Mouse (Mus musculus): Measurements from ENCODE around the gene Nsun3.
A peak's percentile ranks its signal among the peaks of the same experiment; 100 is the strongest.

Gene Nsun3

DNA sequence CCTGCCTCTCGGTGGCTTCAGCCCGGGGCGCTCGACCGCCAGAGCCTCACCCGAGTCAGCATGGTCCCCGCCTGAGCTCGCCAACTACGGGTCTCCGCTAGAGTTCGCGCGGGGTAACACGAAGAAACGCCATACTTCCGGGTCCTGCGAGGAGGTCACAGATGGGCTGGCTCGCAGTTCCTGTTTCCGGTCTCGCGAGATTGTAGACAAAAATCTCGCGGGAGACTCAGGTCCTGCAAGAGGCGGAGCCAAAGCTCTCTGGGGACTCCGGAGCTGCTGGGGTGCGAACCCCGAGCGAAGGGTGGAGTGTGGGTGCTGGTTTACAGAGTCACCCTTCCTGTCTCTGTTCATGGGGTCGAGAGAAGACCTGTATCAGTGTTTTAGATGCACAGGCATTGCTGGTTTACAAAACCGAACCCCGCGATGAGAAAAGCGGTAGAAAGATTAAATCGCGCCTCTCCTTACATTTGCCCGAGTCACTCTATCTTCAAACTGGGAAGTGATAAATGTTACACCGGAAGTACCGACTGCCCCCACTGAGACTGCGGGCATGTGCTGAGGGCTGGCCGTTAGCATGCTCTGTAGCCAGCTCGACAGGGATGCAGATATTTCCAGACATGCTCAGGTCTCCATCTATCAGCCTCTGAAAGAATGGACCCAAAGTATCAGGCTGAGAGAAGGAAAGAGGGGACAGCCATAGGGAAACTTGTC, at the start of gene Nsun3:
TSS of gene Nsun3 (minus strand) at position 198 of the 711 bp plus-strand sequence.
- DNase-seq = peak; percentile 95

DNA sequence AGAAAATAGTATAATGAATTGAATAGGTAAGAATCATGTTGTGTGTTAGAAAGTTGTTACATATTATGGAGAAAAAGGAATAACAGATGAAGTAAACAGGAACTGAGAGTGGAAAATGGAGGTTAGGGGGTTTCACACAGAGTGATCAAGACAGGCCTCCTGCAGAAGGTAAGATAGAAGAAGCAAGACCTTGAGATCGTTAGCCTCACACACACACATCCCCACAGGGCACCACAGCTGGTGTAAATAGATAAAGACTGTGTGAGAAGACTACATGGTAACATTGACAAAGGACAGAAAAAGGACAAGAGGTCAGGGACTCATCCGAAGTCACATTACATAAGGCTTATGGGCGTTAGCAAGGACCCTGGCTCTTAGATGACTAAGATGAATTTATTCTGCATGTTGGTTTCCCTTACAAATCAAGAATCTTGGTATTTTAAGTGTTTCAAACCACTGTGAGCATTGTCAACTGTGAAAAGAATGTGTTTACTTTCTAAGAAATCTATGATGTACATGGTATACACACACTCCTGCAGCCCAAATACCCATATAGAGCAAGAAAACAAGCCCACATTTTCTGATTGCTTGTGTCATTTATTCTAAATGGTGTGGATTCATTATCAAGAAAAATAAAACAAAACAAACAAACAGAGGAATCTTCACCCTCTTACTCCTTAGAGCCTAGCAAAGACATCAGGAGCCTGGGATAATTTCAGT, 47.6 kb upstream of the Nsun3 start:
- no peak for DNase-seq

DNA sequence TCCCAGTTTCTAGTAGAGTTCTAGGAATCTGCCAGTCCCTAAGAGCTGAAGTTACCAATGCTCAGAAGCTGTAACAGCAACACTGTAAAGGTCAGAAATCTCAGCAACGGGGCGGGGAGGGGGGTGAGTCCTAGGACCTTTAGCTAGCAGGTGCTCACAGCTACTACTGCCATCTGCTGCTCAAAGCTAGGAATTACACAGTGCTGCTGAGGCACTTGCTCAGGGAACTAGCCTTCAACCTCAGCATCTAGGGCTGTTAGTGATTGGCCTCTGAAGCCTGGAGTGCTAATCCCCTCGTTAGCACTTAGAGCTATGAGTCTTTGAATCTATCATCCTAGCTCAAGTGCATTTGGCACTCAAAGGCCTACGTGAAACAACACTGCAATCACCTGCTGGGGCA, 45.9 kb upstream of the Nsun3 start:
- peak; percentile 49 for DNase-seq

DNA sequence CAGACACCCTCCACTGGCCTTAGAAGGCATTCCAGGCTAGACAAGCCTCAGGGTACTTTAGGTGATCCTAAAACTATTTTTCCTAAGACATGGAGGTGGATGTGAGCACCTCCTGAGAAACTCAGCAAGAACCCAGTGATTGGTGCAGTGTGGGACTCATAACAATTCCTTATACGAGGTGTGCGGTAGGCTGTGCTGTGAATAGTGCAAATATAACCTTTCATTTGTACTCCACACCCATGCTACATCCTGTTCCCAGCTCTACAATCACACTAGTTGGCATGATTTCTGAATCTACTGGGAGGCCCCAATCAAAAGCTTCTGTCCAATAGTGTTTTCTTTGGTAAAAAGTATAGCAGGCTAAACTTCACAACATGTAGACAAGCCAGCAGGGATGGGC, 45.4 kb upstream of the Nsun3 start:
- no peak for DNase-seq

DNA sequence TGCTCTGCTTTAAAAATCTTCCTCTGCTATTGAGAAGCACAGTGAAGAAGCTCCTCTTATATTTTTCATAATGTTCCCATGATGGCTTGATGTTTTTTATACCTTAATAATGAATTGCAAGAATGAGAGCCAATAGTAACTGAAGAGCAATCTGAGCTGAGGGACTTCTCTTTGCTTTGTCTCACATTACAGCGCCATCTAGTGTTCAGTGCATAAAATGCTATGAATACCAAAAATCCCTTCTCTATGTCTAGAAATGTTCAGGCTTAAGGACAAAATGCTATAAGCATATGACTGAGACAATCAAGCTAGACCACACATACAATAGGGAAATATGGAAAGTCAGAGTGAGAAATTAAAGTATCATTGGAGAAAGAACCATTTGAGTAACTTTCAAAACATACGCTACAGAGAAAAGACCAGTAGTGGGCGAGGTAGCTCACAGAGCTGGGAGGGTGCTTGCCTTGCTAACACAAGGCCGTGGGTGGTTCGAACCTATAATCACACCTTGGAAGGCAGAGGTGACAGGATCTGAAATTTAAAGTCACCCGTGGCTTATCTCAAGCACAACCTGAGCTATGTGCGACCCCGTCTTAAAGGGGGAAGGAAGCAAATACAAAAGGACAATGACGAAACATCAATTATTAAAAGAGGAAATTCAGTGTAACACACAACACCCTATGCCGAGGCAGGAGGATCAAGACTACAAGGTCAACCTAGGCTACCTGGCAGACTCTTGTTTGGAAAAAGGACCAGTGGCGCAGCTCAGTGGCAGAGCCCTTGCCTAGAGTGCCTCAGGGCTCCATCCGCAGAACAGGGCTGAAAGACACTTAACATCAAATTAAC, 39.8 kb upstream of the Nsun3 start:
- DNase-seq = peak; percentile 41

DNA sequence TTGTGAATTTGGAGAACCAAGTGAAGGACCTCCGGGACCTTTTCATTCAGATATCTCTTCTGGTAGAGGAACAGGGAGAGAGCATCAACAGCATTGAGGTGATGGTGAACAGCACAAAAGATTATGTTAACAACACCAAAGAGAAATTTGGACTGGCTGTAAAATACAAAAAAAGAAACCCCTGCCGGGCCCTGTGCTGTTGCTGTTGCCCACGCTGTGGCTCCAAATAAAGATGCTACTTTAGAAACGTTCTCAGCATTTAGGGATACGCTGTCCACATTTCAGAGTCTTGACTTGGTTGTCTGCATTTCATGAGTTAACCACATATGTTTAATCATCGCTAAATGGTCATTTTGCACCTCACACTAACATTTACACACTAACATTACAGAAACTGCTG, 35.9 kb upstream of the Nsun3 start:
- DNase-seq = no peak

DNA sequence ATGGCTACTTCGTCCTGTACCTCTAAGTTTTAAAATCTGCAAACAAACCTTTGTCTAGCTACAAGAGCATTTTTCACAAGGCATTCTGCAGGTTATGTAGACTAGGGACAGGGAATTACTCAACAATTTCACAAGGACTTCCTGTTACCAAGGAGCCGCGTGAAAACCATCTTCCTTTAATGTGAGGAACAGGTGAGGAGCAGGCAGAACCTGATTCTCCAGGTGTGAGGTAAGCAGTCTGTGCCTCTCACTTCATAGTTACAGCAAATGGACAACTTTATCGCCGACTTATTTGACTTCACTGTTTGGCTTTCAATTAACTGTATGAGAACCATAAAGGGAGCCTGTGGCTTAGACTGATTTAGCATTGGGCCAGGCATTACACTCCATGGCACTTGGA, 27.9 kb upstream of the Nsun3 start, which contains the start of gene Stx19:
TSS of gene Stx19 (plus strand) at position 186 of the 400 bp plus-strand sequence.
- no peak for DNase-seq

DNA sequence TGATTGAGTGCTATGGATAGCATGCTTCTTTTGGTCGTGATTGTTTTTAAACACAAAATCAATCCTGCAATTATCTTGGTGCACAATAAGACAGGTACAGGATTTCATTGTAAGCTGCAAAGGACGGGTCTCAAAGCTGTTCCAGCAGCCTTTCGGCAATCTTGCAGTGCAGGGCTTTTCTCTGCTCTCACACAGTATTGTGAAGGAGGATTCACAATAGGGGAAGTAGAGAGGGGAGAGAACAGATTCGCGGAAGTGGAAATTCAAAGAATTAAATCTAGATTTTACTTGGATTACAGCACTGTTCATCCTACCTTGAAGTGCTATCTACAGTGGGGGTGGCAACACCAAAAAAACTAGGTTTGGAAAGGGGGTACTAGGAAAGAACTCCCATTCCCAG, 27.2 kb upstream of the Nsun3 start:
- no peak for DNase-seq

DNA sequence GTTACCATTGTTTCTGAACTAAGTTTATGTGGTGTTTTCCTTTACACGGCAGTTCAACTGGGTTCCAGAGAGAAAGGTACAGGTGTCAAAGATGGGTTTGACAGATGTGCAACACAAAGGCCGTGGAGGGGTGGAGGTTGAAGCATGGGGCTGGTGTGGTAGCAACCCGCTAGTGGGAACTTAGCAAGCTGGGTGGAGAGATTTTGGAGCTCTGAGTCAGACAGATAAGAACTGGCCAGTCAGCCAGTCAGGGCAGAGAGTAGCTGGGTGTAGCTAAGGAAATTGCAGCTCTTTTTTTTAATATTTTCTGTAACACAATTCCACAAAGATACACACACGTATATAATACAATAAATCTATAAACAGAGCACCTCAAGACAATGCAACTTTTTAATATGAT, 24.2 kb upstream of the Nsun3 start:
- DNase-seq = no peak

DNA sequence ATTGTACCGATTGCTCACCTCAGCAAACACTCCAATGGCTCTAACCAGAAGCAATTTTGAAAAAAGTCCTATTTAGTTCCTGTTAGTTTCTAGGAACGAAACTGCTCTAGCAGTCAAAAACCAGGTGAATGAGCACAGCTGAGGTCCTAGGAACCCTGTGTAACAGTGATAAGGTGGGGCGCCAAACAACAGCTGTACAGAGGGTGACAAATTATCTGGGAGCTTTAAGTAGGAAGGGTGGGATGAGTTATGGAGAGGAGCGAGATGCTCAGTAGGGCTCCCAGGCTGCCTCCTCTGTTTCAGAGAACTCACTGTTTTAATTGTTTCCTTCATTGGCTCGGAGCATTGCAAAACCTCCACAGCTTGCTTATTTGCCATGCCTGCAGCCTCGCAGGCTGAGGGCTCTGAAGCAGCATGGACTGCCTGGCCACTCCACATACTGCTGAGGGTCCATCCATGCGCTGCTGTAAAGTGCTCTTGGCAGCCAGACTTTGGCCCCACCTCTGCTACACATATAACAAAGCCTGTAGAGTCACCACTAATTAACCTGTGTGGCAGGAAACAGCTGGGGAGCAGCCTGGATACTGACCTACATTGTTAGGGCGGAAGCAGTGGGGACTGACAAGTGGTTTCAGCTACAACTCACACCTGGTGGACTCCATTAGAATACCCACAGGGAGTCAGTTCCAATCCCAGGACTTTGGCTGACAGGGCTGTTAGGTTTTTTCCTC, 20.8 kb upstream of the Nsun3 start:
- DNase-seq = no peak

DNA sequence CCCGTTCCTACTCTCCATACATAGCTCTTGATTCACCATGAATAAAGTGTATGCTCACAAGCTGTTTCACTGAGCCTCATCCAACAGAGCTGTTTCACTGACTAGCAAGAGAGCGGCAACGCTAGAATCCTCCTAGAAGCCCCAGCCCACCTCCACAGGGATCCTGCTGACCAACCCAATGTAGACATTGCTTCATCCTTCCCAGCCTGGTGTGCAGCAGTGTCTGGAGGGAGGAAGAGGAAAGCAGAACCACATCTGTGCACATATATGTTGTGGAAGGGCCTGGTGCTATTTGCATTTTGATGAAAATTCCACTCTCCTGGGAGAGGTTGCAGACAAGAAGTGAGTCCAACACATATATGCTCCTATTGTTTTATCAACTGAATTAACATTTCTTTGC, 18.0 kb upstream of the Nsun3 start:
- DNase-seq = no peak

DNA sequence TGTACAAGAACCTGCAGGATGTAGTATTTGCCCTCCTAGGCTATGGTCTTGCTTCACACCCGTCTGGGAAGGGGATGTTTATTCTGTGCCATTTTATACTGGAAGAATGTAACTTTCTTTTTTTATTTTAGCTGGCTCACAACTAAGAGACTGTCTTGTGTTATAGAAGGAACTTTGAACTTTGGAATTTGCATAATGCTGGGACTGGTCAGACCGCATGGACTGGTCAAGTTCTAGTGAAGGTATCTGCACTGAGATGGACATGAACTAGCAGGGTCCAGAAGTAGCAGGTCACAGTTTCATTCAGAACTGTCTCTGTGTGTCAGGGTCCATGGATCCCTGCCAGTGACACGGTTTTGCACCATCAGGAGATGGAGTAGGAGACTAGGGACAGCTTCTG, 13.2 kb upstream of the Nsun3 start:
- DNase-seq = no peak

DNA sequence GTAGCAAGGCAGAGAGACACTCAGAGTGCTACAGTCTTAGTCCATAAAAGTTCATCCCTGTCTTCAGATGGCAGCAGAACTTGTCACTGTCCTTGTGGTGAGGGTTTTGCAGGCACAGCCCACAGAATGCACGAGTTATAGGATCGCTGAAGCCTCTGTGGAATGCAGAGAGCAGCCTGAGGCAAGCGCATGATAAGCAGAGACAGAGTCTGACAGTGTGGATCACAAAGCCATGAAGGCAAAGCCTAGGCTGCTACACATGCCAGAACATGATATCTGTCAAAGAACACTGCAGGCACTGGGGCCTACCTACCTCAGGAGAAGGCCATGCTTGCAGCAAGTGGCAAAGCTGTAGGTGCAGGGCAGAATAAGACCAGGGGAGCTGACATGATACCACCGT, 12.8 kb upstream of the Nsun3 start:
- DNase-seq = no peak

DNA sequence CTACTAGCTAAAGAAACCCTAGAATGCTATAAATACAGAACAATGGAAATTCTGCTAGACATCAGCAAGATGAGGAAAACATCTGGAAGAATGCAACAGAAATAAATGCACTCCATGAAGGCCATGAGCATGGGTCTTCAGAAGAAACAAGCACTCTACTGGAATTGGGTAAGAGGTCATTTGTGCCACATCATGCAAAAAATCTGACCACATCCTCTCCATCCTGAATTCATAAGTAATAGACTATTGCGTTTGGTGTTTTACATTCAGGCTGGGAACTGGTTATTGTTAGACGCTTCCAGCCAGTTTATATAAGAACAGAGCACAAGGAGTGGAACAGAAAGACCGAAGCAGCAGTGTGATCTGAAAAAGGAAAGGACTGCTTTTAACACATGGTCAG, 12.2 kb upstream of the Nsun3 start:
- no peak for DNase-seq

DNA sequence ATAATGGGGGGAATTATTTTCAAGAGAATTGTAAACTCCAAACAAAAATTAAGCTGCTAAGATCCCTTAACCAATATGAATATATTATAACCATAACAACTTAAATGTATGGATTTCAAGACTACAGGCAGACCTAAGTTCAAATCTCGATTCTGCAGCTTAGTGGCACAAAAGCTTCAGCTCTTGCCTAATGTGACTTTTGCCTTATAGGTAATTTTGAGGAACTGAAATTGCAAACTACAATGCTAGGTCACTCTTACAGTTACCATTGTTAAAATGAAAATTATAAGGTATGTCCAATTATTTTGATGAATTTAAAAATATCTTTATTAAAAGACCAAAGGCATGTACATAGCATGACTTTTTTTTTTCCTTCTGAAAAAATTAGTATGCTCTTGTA, 10.0 kb upstream of the Nsun3 start:
- DNase-seq = no peak

DNA sequence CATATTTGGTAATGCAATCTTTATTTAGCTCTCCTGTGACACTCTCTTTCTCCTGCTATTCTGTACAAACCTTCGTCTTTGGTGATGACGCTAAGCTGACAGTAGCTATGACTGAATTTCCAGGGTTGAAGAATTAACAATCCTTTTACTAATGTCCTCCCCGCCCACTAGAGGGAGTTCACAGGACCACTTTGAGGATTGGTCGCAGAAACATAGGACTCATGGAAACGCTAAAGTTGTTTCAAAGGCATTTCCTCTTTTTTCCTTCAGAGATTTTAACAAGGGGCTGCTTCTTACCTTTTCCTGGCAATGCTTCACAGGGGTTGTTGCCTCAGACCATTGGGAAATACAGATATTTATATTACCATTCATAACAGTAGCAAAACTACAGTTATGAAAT, 4.4 kb downstream of the Nsun3 start:
- no peak for DNase-seq

DNA sequence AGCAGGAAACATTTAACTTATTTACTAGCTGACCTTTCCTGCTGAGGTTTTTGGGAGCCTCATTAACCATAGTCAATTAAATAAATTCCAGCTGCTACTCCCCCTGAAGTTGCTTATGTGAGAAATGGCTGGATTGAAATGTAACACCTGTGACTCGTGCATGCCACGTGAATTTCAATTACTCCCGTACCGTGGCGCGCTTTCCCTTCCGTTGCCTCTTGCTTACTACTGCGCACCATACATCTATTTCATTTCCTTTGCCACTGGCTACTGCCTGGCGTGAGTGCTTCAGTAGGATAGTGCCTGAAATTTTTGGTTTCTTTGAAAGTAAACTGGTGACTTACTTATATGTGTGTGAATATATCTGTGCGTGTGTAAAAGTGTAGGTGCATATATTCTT, 8.3 kb downstream of the Nsun3 start:
- DNase-seq = no peak

DNA sequence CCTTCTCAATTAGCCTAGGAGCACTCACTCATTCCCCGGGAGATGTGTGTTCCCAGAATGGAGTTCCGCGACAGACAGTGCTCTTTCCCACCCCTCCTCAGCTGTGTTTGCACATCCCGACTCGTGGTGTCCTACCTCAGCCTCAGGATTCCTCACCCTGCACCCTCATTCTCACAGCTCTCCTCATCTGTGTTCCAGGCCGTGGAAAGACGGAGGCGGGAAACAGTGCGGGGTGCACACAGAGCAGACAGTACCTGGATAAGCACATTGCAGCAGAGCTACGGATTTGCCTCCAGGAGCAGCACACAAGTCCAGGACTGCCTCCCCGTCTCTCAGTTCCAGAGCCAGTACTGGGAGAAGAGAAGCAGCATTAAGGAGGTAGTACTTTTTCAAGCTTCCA, 10.6 kb downstream of the Nsun3 start:
- DNase-seq = no peak

DNA sequence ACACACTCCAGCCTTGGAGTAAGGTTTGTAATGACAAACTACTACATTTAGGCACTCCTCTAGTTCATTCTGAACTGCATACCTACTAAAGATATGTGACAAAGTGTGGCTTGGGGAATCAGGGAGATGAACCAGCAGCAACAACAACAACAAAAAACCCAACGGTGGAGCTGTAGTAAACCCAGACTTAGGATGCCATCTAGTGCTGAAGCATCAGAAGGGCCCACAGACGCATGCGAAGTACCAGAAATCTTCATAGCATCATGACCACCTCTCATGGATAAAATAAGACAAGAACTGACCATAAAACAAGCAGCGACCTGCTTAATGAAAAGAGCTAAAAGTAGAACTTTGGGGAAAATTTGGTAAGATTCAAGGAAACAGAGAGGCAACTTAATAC, 13.2 kb downstream of the Nsun3 start:
- no peak for DNase-seq

DNA sequence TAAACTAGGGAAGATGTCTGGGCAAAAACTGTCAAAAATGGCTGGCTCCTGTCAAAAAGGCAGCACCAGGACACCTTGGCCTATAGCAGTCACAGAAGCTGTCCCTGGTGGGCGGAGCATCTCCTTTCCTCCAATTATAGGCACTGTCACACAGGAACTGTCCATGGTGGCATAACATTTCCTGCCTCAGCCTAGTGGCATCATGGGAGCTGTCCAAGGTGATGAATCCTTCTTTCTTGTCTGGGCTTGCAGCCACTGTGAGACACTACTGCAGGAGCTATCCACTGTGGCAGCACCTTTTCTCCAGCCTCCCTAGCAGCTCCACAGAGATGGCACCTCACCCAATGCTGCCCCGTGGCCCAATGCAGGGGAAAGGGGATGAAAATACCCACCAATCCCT, 28.3 kb downstream of the Nsun3 start:
- no peak for DNase-seq

DNA sequence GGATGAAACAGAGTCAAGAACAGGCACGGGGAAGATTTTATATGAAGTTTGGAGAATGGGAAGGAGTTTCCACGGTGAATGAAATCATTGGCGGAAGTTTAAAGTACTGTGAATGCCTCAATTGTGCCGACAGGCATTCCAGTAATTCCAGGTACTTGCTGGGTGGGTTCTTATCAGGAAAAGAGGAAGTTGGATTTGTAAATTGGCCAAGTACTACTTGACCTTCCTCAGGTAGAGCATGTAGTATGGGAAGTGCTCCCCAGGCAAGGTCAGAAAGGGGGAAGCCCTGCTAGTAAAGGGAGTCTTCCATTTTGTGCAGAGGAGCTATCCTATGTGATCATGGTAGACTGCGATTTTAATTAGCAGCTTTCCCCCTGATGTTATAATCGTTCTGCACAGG, 31.3 kb downstream of the Nsun3 start:
- no peak for DNase-seq

DNA sequence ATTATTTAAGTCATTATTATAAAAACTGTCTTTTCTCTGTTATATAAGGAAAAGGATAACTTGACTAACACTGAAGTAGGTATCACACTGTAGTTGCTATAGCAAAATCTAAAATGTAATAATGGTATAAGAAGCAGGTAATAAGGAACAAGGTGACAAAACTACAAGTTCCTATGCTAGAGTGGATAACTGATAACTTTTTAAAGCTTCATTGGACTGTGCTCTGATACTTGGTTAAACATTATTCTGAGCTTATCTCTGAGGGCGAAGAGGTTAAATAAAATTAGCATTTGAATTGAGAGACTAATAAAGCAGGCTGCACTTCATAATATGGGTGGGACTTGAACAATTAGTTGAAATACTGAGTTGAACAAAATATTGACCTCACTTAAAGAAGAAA, 33.0 kb downstream of the Nsun3 start:
- DNase-seq = no peak

DNA sequence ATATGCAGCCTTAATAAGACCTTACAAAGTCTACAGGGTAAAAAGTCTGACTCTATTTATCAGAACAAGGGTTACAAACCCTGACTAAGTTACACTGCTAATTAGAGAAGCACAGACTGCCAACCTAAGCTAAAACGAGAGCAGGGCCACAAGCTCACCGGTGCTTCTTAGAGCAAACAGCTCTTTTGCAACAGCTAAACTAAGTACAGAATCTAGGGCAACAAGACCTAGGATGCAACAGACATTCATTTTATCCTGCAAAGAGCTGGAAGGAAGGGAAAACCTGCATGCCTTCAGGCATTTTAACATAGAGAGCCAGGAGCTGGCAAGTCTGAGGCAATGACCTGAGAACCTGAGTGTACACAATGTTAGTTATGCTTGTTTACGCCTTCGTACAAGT, 33.5 kb downstream of the Nsun3 start:
- no peak for DNase-seq

All from cerebellum, adult 9-10 months (tissue).